Mouse (Mus musculus) heart, embryonic 10.5 days (tissue): ENCODE measurements at regions not wholly inside any gene's neighbourhood (a gene's known extent, or its start where the extent isn't known, plus 50 kb on each side); places are given as distances from the start of the nearest gene placed in this dataset.
A peak's percentile ranks its signal among the peaks of the same experiment; 100 is the strongest.
"Not testable (repeated sequence)": the region's sequence is repeated elsewhere in the genome, so short reads cannot be mapped to it uniquely, and the experiment has no call there.

Source experiments
- DNase-seq: peaks from one replicate; pipeline ENCODE4 v3.0.0-alpha.2; 2017; ENCODE audit warnings: low spot score
- H3K27ac ChIP-seq: fragments of 300-500 bp; sonication (generic); 2 replicates; pipeline ENCODE4 v1.5.1; 2016; ENCODE audit warnings: mild to moderate bottlenecking
- H3K27me3 ChIP-seq: fragments of 300-500 bp; sonication (generic); 2 replicates; pipeline ENCODE4 v1.6.1; 2016; ENCODE audit warnings: mild to moderate bottlenecking; ENCODE audit not compliant: poor library complexity, insufficient read depth, severe bottlenecking
- H3K36me3 ChIP-seq: fragments of 300-500 bp; sonication (generic); 2 replicates; pipeline ENCODE4 v1.6.1; 2016; ENCODE audit warnings: mild to moderate bottlenecking, moderate library complexity
- H3K4me1 ChIP-seq: fragments of 300-500 bp; sonication (generic); 2 replicates; pipeline ENCODE4 v1.6.1; 2016; ENCODE audit warnings: mild to moderate bottlenecking
- H3K4me3 ChIP-seq: fragments of 300-500 bp; sonication (generic); 2 replicates; pipeline ENCODE4 v1.5.1; 2016; ENCODE audit warnings: mild to moderate bottlenecking, moderate library complexity
- H3K9me3 ChIP-seq: fragments of 300-500 bp; sonication (generic); 2 replicates; pipeline ENCODE4 v1.6.1; 2016; ENCODE audit warnings: mild to moderate bottlenecking, moderate library complexity
- WGBS: fragments of 180-500 bp; shearing (Covaris S2); methylation state at CpG from one replicate; pipeline ENCODE4 v1.1.7; 2016; 5-methylcytosine and 5-hydroxymethylcytosine counted together

GRCm38 (mm10) chr14:71603710-71604109 lies 887.9 kb downstream of the Gm9195 start:
- no peak for DNase-seq
- Histone ChIP-seq H3K4me1 (no peaks in the 10 kb centered on the region), H3K4me3 (no peak overlapping the region), H3K27me3 (no peaks in the 10 kb centered on the region), H3K9me3 (no peaks in the 10 kb centered on the region), H3K36me3 (no peaks in the 10 kb centered on the region), H3K27ac (no peak overlapping the region)
- 88% methylated on average over 2 of the region's 2 CpGs for WGBS

- H3K4me3 ChIP-seq = no peak overlapping the region
- 65% methylated on average over 3 of the region's 3 CpGs for WGBS
- H3K27ac ChIP-seq = no peak overlapping the region
- DNase-seq = no peak
- no peaks in the 10 kb centered on the region for H3K27me3 ChIP-seq
- no peaks in the 10 kb centered on the region for H3K4me1 ChIP-seq
- H3K36me3 ChIP-seq = no peaks in the 10 kb centered on the region
- H3K9me3 ChIP-seq = no peaks in the 10 kb centered on the region
Observed at GRCm38 (mm10) chr14:71597859-71598258, 893.8 kb downstream of the Gm9195 start.

GRCm38 (mm10) chr14:71588694-71589240 lies 902.9 kb downstream of the Gm9195 start:
- no peaks in the 10 kb centered on the region for H3K9me3 ChIP-seq
- DNase-seq = no peak
- H3K4me1 ChIP-seq = no peaks in the 10 kb centered on the region
- no peak overlapping the region for H3K27ac ChIP-seq
- no peaks in the 10 kb centered on the region for H3K36me3 ChIP-seq
- 56% methylated on average over 1 of the region's 1 CpGs for WGBS
- H3K27me3 ChIP-seq = no peaks in the 10 kb centered on the region
- no peak overlapping the region for H3K4me3 ChIP-seq

- DNase-seq = no peak
- Histone ChIP-seq H3K4me1 (no peaks in the 10 kb centered on the region), H3K9me3 (no peaks in the 10 kb centered on the region), H3K27ac (no peak overlapping the region), H3K4me3 (no peak overlapping the region), H3K36me3 (no peaks in the 10 kb centered on the region), H3K27me3 (no peaks in the 10 kb centered on the region)
Observed at GRCm38 (mm10) chr14:71588006-71588405, 903.6 kb downstream of the Gm9195 start.

DNA sequence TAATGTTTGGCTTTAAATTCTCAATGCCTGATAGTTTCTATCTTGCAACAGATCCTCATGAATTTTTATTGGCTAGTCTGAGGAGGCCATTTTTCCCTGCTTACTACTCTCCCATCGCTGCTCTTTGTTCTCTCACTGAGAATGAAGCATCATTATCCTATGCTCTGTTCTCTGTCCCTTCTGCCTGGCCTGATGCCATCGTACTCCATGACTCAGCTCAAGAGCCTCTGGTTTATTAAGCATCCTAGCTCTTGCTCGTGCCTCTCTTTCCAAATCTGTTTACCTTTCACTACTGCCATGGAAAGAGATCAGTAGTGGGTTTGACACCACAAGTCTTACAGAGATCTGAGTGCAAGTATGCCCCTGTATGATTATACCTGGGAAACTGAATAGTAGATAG lies 926.8 kb downstream of the Gm9195 start:
- 76% methylated on average over 3 of the region's 3 CpGs for WGBS

DNA sequence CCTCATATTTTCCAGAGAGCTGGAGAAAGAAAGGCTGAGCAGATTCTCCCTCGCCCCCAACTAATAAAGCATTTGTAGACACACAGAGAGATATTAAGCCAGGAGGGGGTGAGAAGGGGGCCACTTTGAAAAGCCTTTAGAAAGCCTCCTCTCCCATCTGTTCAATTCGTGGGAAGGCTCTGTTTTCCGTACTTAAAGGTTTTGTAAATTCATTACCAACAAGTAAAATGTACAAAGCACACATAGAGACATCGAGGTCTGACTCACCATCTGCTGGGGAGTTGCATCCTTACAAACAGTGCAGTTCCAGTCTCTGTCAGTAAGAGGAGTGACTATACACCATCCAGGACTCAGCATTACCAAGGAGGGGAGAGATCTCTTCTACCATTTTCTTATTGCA lies 929.7 kb downstream of the Gm9195 start:
- Histone ChIP-seq H3K36me3 (no peaks in the 10 kb centered on the region), H3K27me3 (no peaks in the 10 kb centered on the region), H3K4me3 (no peak overlapping the region), H3K9me3 (no peaks in the 10 kb centered on the region), H3K4me1 (no peaks in the 10 kb centered on the region), H3K27ac (no peak overlapping the region)
- 82% methylated on average over 4 of the region's 4 CpGs for WGBS
- DNase-seq = no peak

More for the DNA sequence above, 926.8 kb downstream of the Gm9195 start:
- Histone ChIP-seq H3K9me3 (no peaks in the 10 kb centered on the region), H3K27me3 (no peaks in the 10 kb centered on the region), H3K4me1 (no peaks in the 10 kb centered on the region), H3K4me3 (no peak overlapping the region), H3K27ac (no peak overlapping the region), H3K36me3 (no peaks in the 10 kb centered on the region)
- no peak for DNase-seq

- H3K36me3 ChIP-seq, DNase-seq, H3K9me3 ChIP-seq, H3K4me1 ChIP-seq, H3K4me3 ChIP-seq, H3K27me3 ChIP-seq, H3K27ac ChIP-seq: not testable (repeated sequence)
- 89% methylated on average over 2 of the region's 3 CpGs for WGBS
Observed at GRCm38 (mm10) chr14:71554324-71554723, 937.3 kb downstream of the Gm9195 start.

DNA sequence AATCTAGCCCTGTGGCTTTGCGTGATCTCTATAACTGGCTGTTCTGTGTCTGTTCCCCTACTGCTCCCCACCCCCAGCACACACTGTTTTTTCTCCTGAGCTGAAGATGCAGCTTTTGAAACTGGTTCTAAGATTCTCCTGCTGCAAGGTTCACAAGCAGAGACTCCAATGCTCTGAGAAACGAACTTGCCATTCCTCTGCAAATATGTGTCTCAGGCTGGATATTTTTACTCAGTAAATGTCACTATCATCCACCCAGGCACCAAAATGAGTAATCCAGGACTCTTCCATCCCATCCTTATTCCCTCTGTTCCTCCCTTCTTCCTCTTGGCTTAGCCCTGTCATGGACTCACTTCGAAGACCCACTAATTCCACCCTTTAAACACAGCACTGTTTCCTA lies 943.9 kb upstream of the Fam160b2 start:
- 78% methylated on average over 3 of the region's 3 CpGs for WGBS
- H3K4me1 ChIP-seq = no peaks in the 10 kb centered on the region
- H3K27me3 ChIP-seq = no peaks in the 10 kb centered on the region
- no peaks in the 10 kb centered on the region for H3K9me3 ChIP-seq
- H3K36me3 ChIP-seq = no peaks in the 10 kb centered on the region
- no peak overlapping the region for H3K27ac ChIP-seq
- no peak for DNase-seq
- H3K4me3 ChIP-seq = no peak overlapping the region

GRCm38 (mm10) chr14:71532074-71532659 lies 932.5 kb upstream of the Fam160b2 start:
- Histone ChIP-seq H3K27ac (peak overlapping the region; percentile 59), H3K4me3 (peak overlapping the region; percentile 36; the same call in 1 of the 2 replicates), H3K9me3 (no peaks in the 10 kb centered on the region), H3K27me3 (no peaks in the 10 kb centered on the region), H3K4me1 (peaks cover 12% of the 10 kb centered on the region), H3K36me3 (no peaks in the 10 kb centered on the region)
- DNase-seq = peak; percentile 81
- WGBS = 16% methylated on average over 11 of the region's 11 CpGs

DNA sequence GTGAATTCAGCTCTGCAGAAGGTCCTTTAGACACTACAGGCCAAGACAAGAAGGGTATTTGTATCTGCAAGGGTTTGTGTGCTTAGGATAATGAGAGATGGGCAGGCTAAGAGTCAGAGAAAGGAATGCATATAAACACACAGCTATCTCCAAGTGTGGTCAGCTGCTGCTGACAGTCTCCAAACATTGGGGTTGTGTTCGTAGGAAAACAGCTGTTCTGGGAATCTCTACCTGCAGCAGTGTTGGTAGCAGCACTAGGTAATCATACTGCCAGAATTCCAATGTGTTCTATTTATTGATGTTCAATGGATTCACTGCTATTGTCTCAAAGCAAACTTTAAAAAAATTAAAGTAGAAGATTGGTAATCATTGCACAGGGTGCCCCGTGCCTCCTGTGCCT lies 931.7 kb upstream of the Fam160b2 start:
- no peak for DNase-seq
- Histone ChIP-seq H3K9me3 (no peaks in the 10 kb centered on the region), H3K27me3 (no peaks in the 10 kb centered on the region), H3K27ac (no peak overlapping the region; the same call in 1 of the 2 replicates), H3K4me3 (no peak overlapping the region), H3K4me1 (peaks cover 12% of the 10 kb centered on the region), H3K36me3 (no peaks in the 10 kb centered on the region)
- WGBS = 51% methylated on average over 2 of the region's 2 CpGs

GRCm38 (mm10) chr14:71530421-71530820 lies 930.8 kb upstream of the Fam160b2 start:
- Histone ChIP-seq H3K27ac (no peak overlapping the region), H3K9me3 (no peaks in the 10 kb centered on the region), H3K36me3 (no peaks in the 10 kb centered on the region), H3K27me3 (no peaks in the 10 kb centered on the region), H3K4me3 (no peak overlapping the region), H3K4me1 (peaks cover 12% of the 10 kb centered on the region)
- 72% methylated on average over 6 of the region's 6 CpGs for WGBS
- DNase-seq = no peak

DNA sequence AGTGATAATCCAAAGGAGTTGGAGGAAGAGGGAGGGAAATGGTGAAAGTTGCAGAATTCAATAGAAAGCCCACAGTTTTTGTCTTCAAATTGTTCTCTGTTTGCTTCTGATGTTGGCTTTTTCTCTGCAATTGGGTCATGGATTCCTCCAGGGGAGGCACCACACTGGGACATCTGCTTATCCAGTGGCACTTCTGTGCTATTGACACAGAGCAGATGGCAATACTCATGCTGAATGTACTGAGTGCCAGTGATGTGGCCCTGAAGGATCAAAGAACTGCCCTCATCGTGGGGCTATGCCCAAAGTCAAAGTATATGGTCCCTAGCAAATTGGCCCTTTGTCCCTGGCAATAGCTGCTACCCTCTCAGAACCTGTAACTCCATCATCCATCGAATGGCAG lies 918.9 kb upstream of the Fam160b2 start:
- Histone ChIP-seq H3K36me3 (no peaks in the 10 kb centered on the region), H3K9me3 (no peaks in the 10 kb centered on the region), H3K27me3 (no peaks in the 10 kb centered on the region), H3K4me3 (no peak overlapping the region), H3K4me1 (no peaks in the 10 kb centered on the region), H3K27ac (no peak overlapping the region)
- 62% methylated on average over 2 of the region's 2 CpGs for WGBS
- DNase-seq = no peak

- no peaks in the 10 kb centered on the region for H3K36me3 ChIP-seq
- H3K4me3 ChIP-seq = no peak overlapping the region
- H3K27me3 ChIP-seq = no peaks in the 10 kb centered on the region
- 73% methylated on average over 1 of the region's 1 CpGs for WGBS
- H3K4me1 ChIP-seq = no peaks in the 10 kb centered on the region
- DNase-seq = no peak
- no peak overlapping the region for H3K27ac ChIP-seq
- H3K9me3 ChIP-seq = no peaks in the 10 kb centered on the region
Observed at GRCm38 (mm10) chr14:71500851-71501250, 901.2 kb upstream of the Fam160b2 start.

DNA sequence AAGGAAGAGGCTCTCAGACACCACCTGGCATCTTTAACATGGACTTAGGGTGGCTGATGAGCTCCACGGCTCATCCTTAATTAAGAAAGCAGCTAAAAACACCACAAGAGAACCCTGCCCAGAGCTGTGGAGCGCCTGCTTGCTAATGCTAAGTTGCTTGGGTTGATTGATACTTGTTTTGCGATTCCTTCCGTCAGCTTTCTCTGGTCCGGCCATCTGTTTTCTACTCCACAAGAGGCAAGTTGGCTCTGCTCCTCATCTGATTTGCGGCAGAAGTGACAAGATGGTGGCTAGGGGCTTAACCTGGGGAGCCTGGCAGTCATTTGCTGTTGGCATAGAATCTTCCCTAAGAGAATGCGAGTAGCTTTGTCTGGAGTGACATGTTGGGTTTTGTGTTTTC lies 891.6 kb upstream of the Fam160b2 start:
- Histone ChIP-seq H3K27me3 (no peaks in the 10 kb centered on the region), H3K36me3 (no peaks in the 10 kb centered on the region), H3K27ac (no peak overlapping the region), H3K4me1 (no peaks in the 10 kb centered on the region), H3K9me3 (no peaks in the 10 kb centered on the region), H3K4me3 (no peak overlapping the region)
- WGBS = 73% methylated on average over 7 of the region's 7 CpGs
- DNase-seq = no peak
